26 mouse cellular contexts compared by ENCODE assay signal in genomic region chr6:101585871-101586270, GRCm38 (mm10).
"Had no signal": no experiment of that assay in that cellular context is flagged by ENCODE, and none has a peak within 500 bp of the region (broad histone marks: within the 10 kb centered on the region; RNA-seq: fewer than 3 reads in every experiment).

No protein-coding gene starts in this region.

- H3K36me3 ChIP-seq: heart, embryonic 10.5 days; heart, embryonic 12.5 days; hindbrain, embryonic 13.5 days; hindbrain, embryonic 15.5 days; kidney, embryonic 15.5 days; limb, embryonic 13.5 days; limb, embryonic 15.5 days; liver, embryonic 12.5 days had no signal

- H3K27me3 ChIP-seq: heart, embryonic 12.5 days; hindbrain, embryonic 13.5 days; hindbrain, embryonic 15.5 days; kidney, embryonic 15.5 days; limb, embryonic 13.5 days; limb, embryonic 15.5 days; liver, embryonic 12.5 days had no signal

- H3K9me3 ChIP-seq: heart, embryonic 10.5 days; heart, embryonic 12.5 days; hindbrain, embryonic 13.5 days; hindbrain, embryonic 15.5 days; kidney, embryonic 15.5 days; limb, embryonic 13.5 days; limb, embryonic 15.5 days; liver, embryonic 12.5 days had no signal

- H3K27ac ChIP-seq: gastrocnemius, adult 2 months; heart, embryonic 10.5 days; hindbrain, embryonic 13.5 days; hindbrain, embryonic 15.5 days; hindbrain, postnatal 0 days; kidney, embryonic 15.5 days; kidney, postnatal 0 days; limb, embryonic 13.5 days; limb, embryonic 15.5 days; liver, embryonic 12.5 days; liver, embryonic 14.5 days had no signal

- H3K4me3 ChIP-seq: gastrocnemius, adult 2 months; heart, embryonic 10.5 days; heart, embryonic 12.5 days; hindbrain, embryonic 13.5 days; hindbrain, embryonic 15.5 days; kidney, embryonic 15.5 days; limb, embryonic 13.5 days; limb, embryonic 15.5 days; liver, embryonic 12.5 days had no signal

- DNase-seq: gastrocnemius, adult 2 months; gastrocnemius, postnatal 10 days; gastrocnemius, postnatal 25 days; heart, adult 18-20 months; heart, postnatal 10 days; heart, postnatal 36 days; kidney, adult 11 months; kidney, adult 2 months; kidney, adult 9 months; kidney, postnatal 14 days; kidney, postnatal 36 days; layer of hippocampus, adult 9-11 months; layer of hippocampus, postnatal 36 days; left cerebral cortex, postnatal 4 days had no signal

- H3K4me1 ChIP-seq: heart, embryonic 10.5 days; heart, embryonic 12.5 days; hindbrain, embryonic 13.5 days; hindbrain, embryonic 15.5 days; kidney, embryonic 15.5 days; limb, embryonic 13.5 days; limb, embryonic 15.5 days; liver, embryonic 12.5 days had no signal

- H3K9ac ChIP-seq: heart, embryonic 12.5 days; hindbrain, embryonic 13.5 days; hindbrain, embryonic 15.5 days; kidney, embryonic 15.5 days; limb, embryonic 13.5 days; limb, embryonic 15.5 days; liver, embryonic 12.5 days; liver, embryonic 14.5 days had no signal

- ATAC-seq: hindbrain, postnatal 0 days; intestine, embryonic 16.5 days; liver, embryonic 12.5 days had no signal
